Mouse (Mus musculus) CD4-positive, CD25-positive, alpha-beta regulatory T cell, adult 2 months (primary cell): ENCODE results near the gene Vezt.

Source experiments
- DNase-seq: peaks from one replicate; pipeline ENCODE4 v3.0.0-alpha.2; 2012; ENCODE audit warnings: low read depth, low spot score

Vezt gene

GRCm38 (mm10) chr10:94038366-94039260 is 3.0 kb upstream of the Vezt start:
- no peak for DNase-seq

DNA sequence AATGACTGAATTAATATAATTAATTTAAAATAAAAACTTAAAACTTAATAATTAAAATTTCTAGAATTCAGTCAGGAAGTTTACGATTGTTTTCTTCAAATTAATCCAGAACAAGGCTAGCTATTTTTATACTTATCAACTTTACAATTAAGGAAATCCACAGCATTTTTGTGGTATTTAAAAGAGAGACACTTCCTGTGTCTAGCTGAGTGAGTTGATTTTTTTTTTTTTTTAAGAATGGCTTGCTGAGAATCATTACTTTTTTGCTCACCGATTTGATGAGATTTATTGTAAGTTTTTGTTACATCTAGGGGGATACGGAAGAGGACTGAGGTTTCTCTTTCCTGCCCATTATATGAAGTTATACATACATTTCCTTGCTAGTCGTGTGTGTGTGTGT is 2.0 kb upstream of the Vezt start:
- no peak for DNase-seq

- peak; percentile 35 for DNase-seq
These were observed 1.6 kb upstream of the Vezt start for GRCm38 (mm10) chr10:94037196-94037595.

DNA sequence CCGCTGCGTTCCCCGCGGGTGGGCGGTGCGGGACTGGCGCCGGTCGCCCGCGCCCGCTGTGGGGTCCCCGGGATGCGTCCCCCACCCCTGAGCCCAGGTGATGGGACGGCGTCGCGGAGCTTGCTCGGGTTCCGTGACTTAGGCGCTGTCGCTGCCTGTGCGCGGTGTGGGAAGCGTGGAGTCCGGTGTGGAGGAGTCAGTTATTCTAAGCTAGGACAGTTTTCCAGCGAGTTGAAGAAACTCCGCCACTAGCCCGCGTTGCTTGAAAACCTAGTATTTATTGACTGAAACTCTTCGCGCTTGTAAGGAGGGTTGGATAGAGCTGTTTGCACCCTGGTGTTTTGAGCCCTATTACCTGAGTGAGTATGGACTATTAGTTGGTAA is 750 bp upstream of the Vezt start:
- DNase-seq = no peak

GRCm38 (mm10) chr10:94034876-94035657 is 550 bp downstream of the Vezt start:
- DNase-seq = no peak

- no peak for DNase-seq
These were observed 4.5 kb downstream of the Vezt start for GRCm38 (mm10) chr10:94031164-94031563.

DNA sequence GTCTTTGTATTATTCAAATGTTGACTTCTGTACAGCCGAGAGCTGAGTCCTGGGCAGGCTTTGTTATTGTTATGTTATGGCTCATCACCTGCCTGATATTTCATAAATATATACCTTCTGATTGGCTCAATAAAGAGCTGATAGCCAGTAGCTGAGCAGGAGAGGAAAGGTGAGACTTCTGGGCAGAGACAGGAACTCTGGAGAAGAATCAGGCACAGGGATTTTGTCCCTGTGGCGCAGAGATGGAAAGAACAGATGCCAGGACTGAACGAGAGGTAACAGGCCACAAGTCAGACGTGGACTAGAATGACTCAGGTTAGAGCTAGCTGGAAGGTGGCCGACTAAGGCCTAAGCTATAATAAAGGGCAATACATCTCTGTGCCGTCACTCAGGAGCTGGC is 7.1 kb downstream of the Vezt start:
- no peak for DNase-seq

DNA sequence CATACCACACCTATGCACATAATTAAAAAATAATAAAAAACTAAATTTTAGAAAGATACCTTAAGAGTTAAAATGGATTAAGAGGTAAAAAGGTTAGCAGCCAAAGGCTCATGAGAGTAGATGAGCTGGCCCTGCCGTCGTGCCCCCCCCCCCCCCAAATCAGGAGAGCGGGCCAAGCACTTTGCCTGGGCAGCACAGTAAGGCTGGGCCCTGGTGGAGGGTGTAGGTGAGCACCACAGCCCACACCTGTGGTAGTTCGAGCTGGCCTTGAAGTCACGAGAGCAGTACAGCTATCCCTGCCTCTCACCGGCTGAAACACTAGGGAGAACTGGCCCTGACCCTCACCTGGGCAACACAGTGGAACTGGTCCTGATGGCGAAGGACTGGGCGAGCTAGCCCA is 10.5 kb downstream of the Vezt start:
- no peak for DNase-seq

DNA sequence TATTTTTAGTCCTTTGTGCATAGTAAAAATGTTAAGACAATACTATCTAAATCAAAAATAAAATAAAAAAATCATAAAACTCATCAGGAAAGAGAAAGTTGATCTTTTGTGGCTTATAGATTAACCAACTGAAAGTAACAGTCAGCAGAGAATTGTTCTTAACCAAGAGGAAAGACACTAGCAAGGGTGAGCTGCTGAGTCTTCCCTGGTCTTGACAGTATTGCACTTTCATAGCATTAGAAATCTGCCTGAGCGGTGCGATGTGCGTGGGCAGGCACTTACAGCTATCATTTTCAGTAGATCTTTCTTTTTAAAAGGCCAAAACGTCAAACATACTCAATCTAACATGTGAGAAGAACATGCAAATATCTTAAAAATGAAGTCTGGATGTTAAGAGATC is 14.6 kb downstream of the Vezt start:
- DNase-seq = peak; percentile 53

DNA sequence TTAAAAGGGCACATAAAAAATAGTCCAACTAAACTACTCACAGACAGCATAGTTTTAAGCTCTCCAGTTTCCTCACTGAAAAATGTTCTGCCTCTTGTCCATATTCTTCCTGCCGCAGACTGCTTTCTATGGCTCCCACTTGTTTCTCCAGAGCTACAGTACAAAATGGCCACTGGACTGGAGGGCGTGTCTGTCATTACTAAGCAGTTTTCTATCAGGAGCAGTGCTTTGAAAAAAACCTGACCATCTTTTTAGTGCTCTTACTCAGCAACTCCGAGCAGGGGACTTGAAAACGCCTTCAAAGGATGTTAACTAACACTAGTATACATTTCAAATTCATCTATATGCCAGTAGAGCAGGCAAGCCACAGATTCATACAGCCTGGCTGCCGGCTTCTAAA is 15.0 kb downstream of the Vezt start:
- DNase-seq = peak; percentile 10

DNA sequence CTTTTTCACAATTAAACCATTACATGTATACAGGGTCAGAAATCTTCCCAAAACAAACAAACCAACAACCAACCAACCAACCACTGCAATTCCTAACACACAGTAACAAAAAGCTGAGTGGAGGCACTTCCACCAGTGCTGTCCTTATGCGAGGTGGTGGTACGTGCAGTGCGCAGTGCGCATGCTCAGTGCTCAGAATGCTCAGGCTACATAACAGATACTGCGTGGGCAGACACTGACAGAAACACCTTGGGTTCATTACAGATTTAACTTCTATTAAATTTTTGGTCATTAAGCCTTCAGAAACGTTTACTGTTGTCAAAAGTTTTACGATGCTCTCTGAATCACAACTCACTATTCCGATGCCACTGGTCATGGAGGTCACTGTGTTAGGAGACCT is 18.2 kb downstream of the Vezt start:
- DNase-seq = no peak

DNA sequence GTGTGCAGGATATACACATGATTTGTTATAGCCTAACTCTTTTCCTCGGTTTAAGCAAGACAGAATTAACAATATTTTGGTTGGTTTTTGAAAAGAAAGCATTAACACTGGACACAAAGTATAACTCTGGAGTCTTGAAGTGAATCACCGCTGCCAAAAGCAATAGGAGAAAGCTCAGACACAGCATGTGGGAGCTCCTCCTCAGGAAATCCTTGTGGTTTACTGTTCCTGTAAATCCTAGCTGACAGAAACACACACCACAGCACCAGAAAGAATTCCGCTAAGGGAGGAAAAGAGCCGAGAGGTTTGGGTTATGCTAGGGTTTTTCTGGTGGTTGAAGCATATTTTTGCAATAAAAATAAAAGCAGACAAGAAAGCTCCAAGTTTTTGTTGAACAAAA is 21.4 kb downstream of the Vezt start:
- no peak for DNase-seq

GRCm38 (mm10) chr10:94013196-94013595 is 22.4 kb downstream of the Vezt start:
- DNase-seq = peak; percentile 80

DNA sequence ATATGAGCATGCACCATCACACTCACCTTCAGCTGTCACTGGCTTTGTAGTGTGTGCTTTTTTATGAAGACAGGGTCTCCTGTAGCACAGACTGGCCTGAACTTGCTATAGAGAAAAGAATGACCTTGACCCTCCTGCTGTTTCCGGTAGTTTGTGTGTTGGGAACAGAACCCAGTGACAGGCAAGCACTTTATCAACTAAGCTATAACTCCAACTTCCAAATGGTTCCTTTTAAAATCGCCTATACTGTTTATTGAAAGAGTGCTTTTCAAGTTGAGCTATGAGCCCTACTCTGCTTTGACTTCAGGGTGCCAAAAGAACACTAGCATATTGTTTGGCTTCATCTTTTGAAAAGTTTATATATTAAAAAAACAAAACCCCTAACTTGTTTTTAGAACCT is 24.6 kb downstream of the Vezt start:
- DNase-seq = no peak

DNA sequence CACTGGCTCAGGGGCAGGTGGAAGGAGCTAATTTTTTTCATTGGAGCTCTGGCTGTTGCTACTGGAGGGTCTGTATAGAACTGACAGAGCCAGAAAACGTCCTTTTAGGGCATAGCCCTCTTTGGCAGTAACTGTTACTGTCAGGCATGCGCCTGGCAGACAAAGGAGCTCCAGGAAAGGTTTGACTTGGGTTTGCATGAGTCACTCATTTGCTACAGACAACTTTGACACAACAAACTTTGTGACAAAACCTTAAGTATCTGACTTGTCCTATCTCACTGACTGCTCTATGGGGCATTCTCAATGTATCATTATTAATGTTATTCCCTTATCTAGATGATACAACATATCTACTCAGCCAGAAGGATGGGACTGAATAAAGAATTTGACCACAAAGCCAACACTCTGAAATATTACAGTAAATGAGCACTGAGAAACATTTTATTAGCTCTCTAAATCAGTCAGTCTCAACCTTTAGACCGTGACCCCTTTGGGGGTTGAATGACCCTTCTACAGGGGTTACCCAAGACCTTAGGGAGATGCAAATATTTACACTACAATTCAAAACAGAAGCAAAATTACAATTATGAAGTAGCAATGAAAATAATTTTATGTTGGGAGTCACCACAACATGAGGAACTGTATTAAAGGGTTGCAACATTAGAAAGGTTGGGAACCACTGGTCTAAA is 25.5 kb downstream of the Vezt start:
- no peak for DNase-seq

DNA sequence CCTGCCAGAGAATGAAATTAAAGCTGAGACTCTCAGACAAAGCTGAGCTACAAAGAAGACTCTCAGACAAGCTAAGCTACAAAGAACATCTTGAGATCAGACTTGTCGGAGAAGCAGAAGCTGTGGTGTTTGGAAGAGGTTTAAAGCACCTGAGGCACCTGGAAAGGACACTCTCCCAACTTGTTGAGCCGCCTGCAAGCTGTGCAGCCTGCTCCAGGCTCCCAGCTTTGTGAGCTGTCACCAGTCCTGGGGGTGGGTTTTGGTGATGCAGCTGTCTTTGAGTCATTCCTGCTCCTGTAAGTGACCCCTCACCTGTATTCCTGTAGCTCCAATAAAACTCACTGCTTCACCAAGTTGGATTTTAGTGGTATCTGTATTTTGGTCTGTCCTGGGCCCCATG is 27.3 kb downstream of the Vezt start:
- no peak for DNase-seq

DNA sequence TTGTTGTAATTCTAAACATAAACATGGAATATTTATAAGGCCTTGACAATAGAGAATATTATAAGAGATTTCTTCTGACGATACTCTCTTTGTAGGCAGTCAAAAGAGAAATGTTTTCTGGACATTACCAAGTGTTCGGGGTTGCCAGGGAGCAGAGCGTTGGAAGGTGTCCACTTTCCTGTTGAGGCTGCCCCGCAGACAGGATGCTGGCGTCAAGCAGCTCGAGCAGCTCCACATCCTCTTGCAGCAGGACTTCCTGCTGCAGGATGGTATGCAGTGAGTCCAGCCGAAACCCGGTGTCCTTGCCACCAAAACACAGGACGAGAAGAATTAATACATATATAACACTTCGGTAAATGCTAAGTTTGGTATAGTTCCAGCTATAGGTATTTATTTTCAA is 35.4 kb downstream of the Vezt start:
- DNase-seq = no peak

- DNase-seq = no peak
These were observed 36.3 kb downstream of the Vezt start for GRCm38 (mm10) chr10:93999357-93999756.

DNA sequence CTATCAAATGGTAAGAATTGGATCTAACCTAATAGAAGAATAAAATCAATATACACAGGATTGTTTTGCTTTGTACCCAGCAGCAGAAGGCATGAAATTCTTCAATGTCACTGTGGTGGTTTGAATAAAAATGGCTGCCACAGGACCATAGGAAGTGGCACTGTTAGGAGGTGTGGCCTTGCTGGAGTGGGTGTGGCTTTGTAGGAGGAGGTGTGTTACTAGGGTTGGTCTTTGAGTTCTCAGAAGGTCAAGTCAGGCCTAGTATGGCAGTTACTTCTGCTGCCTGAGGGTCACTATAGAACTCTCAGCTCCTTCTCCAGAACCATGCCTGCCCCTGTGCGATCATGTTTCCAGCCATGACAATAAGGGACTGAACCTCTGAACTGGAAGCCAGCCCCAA is 40.5 kb downstream of the Vezt start:
- DNase-seq = no peak

- DNase-seq = no peak
These were observed 41.5 kb downstream of the Vezt start for GRCm38 (mm10) chr10:93994136-93994535.

- DNase-seq = no peak
These were observed 50.3 kb downstream of the Vezt start for GRCm38 (mm10) chr10:93985357-93985756.

- no peak for DNase-seq
These were observed 66.3 kb downstream of the Vezt start for GRCm38 (mm10) chr10:93969306-93969705.
